Mouse (Mus musculus) midbrain, embryonic 11.5 days (tissue): Measurements from ENCODE around the gene Nupl2. TPM values are rescaled to one million over a fixed set of nuclear protein-coding genes. Genes with fewer than 3 reads are reported as not detected.
A peak's percentile ranks its signal among the peaks of the same experiment; 100 is the strongest.

Experiments
- ATAC-seq: fragments of 200-750 bp; cut with Nextera tagmentation; 2 replicates; pipeline ENCODE4 v1.8.0; 2017; ENCODE audit warnings: moderate TSS enrichment, moderate library complexity; ENCODE audit not compliant: low FRiP score
- DNase-seq: peaks from one replicate; pipeline ENCODE4 v3.0.0; 2015; ENCODE audit warnings: low spot score; ENCODE audit errors: missing footprints
- H3K27ac ChIP-seq: fragments of 300-500 bp; sonication (generic); 2 replicates; pipeline ENCODE4 v1.5.1; 2014; ENCODE audit warnings: low read depth, low read length
- H3K27me3 ChIP-seq: fragments of 300-500 bp; sonication (generic); 2 replicates; pipeline ENCODE4 v1.6.1; 2014; ENCODE audit warnings: mild to moderate bottlenecking, low read length, moderate library complexity, mixed read lengths; ENCODE audit not compliant: control insufficient read depth, insufficient read depth
- H3K36me3 ChIP-seq: fragments of 300-500 bp; sonication (generic); 2 replicates; pipeline ENCODE4 v1.6.1; 2014; ENCODE audit warnings: mild to moderate bottlenecking, low read length, moderate library complexity, mixed read lengths; ENCODE audit not compliant: control insufficient read depth, insufficient read depth
- H3K4me1 ChIP-seq: fragments of 300-500 bp; sonication (generic); 2 replicates; pipeline ENCODE4 v1.6.1; 2014; ENCODE audit warnings: low read length; ENCODE audit not compliant: control insufficient read depth, insufficient read depth
- H3K4me2 ChIP-seq: fragments of 300-500 bp; sonication (generic); 2 replicates; pipeline ENCODE4 v1.6.1; 2014; ENCODE audit warnings: mild to moderate bottlenecking, moderate library complexity
- H3K4me3 ChIP-seq: fragments of 300-500 bp; sonication (generic); 2 replicates; pipeline ENCODE4 v1.5.1; 2014; ENCODE audit warnings: low read depth, low read length
- H3K9ac ChIP-seq: fragments of 300-500 bp; sonication (generic); 2 replicates; pipeline ENCODE4 v1.6.1; 2014; ENCODE audit warnings: low read length
- H3K9me3 ChIP-seq: fragments of 300-500 bp; sonication (generic); 2 replicates; pipeline ENCODE4 v1.6.1; 2016; ENCODE audit warnings: low read length; ENCODE audit not compliant: control insufficient read depth
- WGBS: fragments of 180-500 bp; shearing (Covaris S2); extraction: QIAGEN DNeasy Blood & Tissue Kit; methylation state at CpG from one replicate; pipeline ENCODE4 v1.1.7; 2014; 5-methylcytosine and 5-hydroxymethylcytosine counted together
- polyA plus RNA-seq: library from polyadenylated mRNA; unstranded; fragments of >200 nt; fragmentation: Nextera tagmentation; extraction: Ambion mirVana; gene quantifications from 2 replicates; pipeline ENCODE4 v1.2.1, GENCODE M21; 2014

Nupl2 gene
- 18.3 and 20.6 TPM in 2 replicates for polyA plus RNA-seq

DNA sequence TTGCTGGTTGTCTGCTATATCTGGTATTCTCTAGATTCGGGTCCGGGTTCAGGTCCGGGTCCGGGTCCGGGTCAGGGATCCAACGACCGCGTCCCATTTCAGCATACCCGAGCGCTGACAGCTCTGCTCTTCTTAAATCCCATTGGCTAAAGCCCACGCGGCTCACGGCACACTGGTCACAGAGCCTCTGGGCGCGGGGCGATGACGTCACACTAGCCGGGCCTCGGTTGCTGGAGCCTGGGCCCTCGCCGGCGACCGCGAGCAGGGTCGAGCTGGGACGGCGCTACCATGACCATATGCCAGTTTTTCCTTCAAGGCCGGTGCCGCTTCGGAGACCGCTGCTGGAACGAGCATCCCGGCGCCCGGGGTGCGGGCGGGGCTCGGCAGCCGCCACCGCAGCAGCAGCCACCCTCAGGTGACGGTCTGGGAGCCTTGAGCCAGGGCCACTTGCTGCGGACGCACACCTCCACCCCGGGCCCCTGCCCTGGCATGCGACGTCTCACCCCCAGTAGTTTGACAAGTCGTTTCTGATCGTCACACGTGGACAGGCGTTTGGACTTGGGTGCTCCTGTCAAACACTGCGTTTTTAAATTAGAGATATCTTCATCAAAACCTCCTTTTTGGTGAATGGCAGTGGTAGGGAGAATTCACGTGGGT is at the start of gene Nupl2:
Gene Nupl2, plus strand, starts transcription at position 175 of the 657 bp plus-strand sequence.
- no peaks in the 10 kb centered on the region for H3K36me3 ChIP-seq
- H3K9me3 ChIP-seq, result no peaks in the 10 kb centered on the region
- no peaks in the 10 kb centered on the region for H3K27me3 ChIP-seq
- under 1% methylated on average over 52 of the region's 52 CpGs for WGBS
- peak within 1 kb of the TSS; percentile 71 for H3K4me3 ChIP-seq
- peak; percentile 99 for DNase-seq
- H3K4me2 ChIP-seq, result peak within 1 kb of the TSS; percentile 61
- H3K4me1 ChIP-seq, result no peaks in the 10 kb centered on the region
- 0 out of 2 replicates have a peak within 1 kb of the TSS, but pooled peaks have one; percentile 18 for H3K27ac ChIP-seq
- peak; percentile 99 for ATAC-seq
- peak within 1 kb of the TSS; percentile 84 for H3K9ac ChIP-seq

DNA sequence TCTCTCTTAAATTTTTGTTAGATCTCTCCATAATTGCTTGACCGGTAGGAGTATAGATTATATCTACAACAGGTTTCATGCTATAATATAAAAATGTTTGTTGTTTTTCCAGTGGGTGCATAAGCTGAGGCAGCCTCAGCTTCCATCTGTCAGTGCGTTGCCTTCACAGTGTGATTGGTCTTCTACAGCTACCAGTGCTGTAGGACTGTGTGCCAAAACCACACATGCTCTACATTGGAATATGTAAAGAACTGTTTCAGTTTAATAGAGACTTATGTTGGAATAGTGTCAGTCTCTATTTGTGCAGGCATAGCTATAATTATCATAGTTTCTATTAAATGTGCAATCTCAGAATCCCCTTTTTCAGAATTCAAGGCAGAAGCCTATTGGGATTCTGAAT is 42.5 kb upstream of the Nupl2 start:
- no peaks in the 10 kb centered on the region for H3K27me3 ChIP-seq
- H3K36me3 ChIP-seq, result no peaks in the 10 kb centered on the region
- H3K4me2 ChIP-seq, result no peak overlapping the region
- H3K4me3 ChIP-seq, result no peak overlapping the region
- no peak for ATAC-seq
- H3K9ac ChIP-seq, result no peak overlapping the region
- no peak overlapping the region for H3K27ac ChIP-seq
- DNase-seq, result no peak
- no peaks in the 10 kb centered on the region for H3K9me3 ChIP-seq
- WGBS, result 97% methylated on average over 2 of the region's 2 CpGs
- H3K4me1 ChIP-seq, result peaks cover 19% of the 10 kb centered on the region

DNA sequence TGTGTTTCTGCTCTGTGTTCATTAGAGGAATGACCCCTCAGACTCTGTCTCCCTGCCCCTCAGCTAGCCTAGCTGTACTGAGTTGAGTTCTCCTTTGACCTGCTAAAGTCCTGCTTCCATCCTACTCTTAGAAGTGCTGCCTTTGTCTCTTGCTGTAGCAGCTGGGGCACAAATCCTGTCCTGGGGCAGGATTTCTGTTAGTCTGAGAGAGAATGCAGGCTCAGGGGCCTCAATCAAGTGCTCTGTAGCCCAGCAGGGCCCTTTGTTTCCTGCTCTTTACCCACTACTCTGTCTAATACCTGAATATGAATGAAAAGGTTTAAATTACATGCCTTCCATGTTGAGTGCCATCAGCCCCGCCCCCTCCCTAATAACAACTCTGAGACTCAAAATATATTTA is 40.6 kb upstream of the Nupl2 start:
- peak; percentile 91 for ATAC-seq
- H3K4me2 ChIP-seq, result peak overlapping the region; percentile 14; the same call in 1 of the 2 replicates
- H3K9me3 ChIP-seq, result no peaks in the 10 kb centered on the region
- no peak overlapping the region for H3K4me3 ChIP-seq
- DNase-seq, result peak; percentile 90
- H3K36me3 ChIP-seq, result no peaks in the 10 kb centered on the region
- peak overlapping the region; percentile 96 for H3K27ac ChIP-seq
- peak overlapping the region; percentile 52 for H3K9ac ChIP-seq
- peaks cover 19% of the 10 kb centered on the region for H3K4me1 ChIP-seq
- no peaks in the 10 kb centered on the region for H3K27me3 ChIP-seq
- WGBS, result 23% methylated on average over 1 of the region's 1 CpGs

DNA sequence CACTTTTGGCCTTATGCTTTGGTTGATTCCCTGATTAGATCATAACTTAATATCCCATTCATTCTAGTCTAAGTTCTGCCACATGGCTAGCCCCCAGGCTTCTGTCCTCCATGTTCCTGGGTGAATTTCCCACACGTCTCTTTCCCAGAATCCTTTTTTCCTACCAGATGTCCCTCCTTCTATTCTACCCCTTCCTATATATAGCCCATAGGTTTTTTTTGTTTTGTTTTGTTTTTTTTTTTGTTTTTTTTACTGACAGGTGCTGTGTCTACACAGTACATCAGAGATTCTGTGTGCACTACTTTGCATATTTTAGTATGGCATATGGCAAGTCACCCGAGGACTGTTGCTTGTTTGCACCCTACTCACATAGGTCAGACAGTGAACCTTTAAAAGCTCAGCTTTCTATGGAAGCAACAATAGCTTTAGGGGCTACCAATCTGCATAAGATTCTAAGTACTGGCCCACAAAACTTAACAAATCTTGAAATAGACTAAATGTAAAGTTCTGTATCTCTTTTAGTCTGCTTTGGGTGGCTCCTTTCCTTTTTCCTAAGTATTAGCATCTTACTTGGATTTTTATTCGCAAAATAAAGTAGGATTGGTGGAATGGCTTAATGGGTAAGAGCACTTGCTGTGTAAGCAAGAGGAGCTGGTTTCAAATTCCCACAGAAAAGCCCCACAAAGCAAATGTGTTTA is 40.0 kb upstream of the Nupl2 start:
- ATAC-seq (peak; percentile 73), DNase-seq (peak; percentile 90)
- Histone ChIP-seq H3K4me3 (no peak overlapping the region), H3K36me3 (no peaks in the 10 kb centered on the region), H3K9ac (no peak overlapping the region), H3K27ac (peak overlapping the region; percentile 96), H3K9me3 (no peaks in the 10 kb centered on the region), H3K4me1 (peaks cover 19% of the 10 kb centered on the region), H3K4me2 (peak overlapping the region; percentile 13; the same call in 1 of the 2 replicates), H3K27me3 (no peaks in the 10 kb centered on the region)
- 38% methylated on average over 3 of the region's 3 CpGs for WGBS

DNA sequence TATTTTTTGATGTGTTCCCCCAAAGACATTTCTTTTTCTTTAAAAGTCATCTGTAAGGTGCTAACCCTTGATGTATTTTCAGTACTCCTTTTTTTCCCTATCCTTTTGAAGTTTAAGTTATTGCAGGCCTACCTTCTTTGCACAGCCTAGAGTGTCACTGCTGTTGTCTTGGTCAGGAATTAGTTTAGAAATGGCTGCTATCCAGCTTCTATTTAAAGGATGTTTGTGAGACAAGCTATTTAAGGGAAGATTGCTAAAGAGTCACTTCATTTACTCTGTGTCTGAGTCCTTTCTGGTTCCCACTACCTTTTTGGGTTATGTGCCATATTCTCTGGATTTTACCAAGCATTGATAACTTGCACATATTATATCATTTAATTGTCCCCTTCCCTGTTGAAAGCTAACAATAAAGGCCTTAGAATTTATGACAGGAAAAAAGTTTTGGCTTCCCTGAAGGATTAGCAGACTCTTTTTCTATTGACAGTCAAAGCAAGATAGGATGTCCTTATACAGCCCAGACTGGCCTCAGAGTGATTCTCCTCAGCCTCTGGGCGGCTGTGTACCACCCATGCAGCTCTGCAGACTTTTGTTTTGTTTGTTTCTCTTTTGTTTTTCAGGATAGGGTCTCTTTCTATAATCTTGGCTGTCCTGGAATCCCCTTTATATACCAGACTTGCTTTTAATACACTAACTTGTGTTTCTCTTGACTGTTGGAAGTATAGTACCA is 38.7 kb upstream of the Nupl2 start:
- ATAC-seq (no peak), DNase-seq (no peak)
- H3K4me3 ChIP-seq, result no peak overlapping the region
- H3K27me3 ChIP-seq, result no peaks in the 10 kb centered on the region
- H3K36me3 ChIP-seq, result peaks cover 2% of the 10 kb centered on the region; the same call in 1 of the 2 replicates
- H3K9ac ChIP-seq, result no peak overlapping the region
- WGBS, result 42% methylated on average over 1 of the region's 1 CpGs
- peaks cover 19% of the 10 kb centered on the region for H3K4me1 ChIP-seq
- no peak overlapping the region for H3K4me2 ChIP-seq
- H3K9me3 ChIP-seq, result no peaks in the 10 kb centered on the region
- H3K27ac ChIP-seq, result no peak overlapping the region

DNA sequence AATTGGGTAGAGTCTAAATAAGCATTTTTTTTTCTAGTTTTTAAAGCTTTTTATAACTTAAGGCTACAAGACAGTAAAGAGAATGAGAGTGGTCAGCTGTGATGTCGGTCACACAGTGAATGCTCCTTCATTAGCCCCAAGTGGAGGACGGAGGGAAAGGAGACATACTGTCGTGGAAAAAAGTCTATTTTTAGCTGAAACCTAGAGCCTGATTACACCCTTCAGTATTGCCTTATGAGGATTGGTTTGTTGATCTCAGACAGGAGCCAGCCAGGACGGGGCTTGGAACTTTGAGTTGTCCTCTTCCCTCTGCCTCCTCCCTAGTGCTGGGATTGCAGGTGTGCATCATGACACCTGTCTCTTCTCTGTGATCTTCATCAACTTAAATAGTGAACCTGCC is 37.8 kb upstream of the Nupl2 start:
- Histone ChIP-seq H3K36me3 (peaks cover 2% of the 10 kb centered on the region; the same call in 1 of the 2 replicates), H3K4me2 (no peak overlapping the region), H3K27me3 (no peaks in the 10 kb centered on the region), H3K4me3 (no peak overlapping the region), H3K9ac (no peak overlapping the region), H3K4me1 (peaks cover 19% of the 10 kb centered on the region), H3K27ac (no peak overlapping the region), H3K9me3 (no peaks in the 10 kb centered on the region)
- ATAC-seq (no peak), DNase-seq (no peak)
- WGBS, result 84% methylated on average over 4 of the region's 4 CpGs

DNA sequence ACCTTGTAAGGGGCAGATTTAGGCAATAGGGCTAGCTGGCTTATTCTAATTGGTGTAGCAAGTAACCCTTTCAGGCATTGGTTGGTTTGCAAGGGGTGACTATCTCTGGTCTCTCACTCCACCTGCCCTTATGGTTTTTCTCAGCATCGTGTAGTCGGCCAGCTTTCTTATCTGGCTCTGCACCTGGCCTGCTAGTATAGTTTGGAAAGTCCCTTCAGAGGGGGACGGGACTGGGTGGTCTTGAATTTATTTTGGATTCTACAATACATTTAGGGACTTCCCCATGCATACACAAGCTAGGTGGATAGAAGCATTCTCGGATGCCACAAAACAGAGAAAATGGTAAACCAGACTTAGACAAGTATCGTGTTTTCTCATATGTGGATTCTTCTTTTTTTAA is 17.8 kb upstream of the Nupl2 start:
- ATAC-seq (no peak), DNase-seq (no peak)
- Histone ChIP-seq H3K36me3 (peaks cover 20% of the 10 kb centered on the region; the same call in 1 of the 2 replicates), H3K27ac (no peak overlapping the region), H3K4me3 (no peak overlapping the region), H3K4me2 (no peak overlapping the region), H3K9ac (no peak overlapping the region), H3K4me1 (no peaks in the 10 kb centered on the region), H3K27me3 (no peaks in the 10 kb centered on the region), H3K9me3 (no peaks in the 10 kb centered on the region)
- 91% methylated on average over 5 of the region's 5 CpGs for WGBS

DNA sequence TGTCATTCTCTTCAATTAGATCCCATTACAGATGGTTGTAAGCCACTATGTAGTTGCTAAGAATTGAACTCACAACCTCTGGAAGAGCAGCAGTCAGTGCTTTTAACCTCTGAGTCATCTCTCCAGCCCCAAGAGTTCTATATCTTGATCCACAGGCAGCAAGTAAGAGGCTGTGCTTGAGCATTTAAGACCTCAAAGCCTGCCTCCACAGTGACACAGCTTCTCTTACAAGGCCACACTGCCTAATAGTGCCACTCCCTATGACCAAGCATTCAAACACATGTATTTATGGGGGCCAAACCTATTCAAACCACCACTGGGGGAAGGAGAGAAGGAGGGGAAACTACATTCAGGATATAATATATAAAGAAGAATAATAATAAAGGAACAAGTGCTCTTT is 12.6 kb upstream of the Nupl2 start:
- Histone ChIP-seq H3K4me3 (no peak overlapping the region), H3K36me3 (no peaks in the 10 kb centered on the region), H3K4me1 (no peaks in the 10 kb centered on the region), H3K9me3 (no peaks in the 10 kb centered on the region), H3K27ac (no peak overlapping the region), H3K9ac (no peak overlapping the region), H3K27me3 (no peaks in the 10 kb centered on the region), H3K4me2 (no peak overlapping the region)
- no peak for DNase-seq
- ATAC-seq, result no peak

DNA sequence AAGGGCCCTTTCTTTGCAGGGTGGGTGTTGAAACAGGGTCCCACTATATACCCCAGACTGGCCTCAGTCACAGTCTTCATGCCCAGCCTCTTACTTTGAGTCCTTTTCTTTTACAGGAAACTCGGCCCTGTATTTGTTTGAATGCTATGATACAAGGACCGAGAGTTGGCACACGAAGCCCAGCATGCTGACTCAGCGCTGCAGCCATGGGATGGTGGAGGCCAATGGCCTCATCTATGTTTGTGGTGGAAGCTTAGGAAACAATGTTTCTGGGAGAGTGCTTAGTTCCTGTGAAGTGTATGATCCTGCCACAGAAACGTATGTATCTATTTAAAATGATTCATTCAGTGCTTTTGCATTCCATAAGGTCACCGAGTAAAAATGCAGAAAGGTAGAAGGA is 8.0 kb upstream of the Nupl2 start:
- H3K4me3 ChIP-seq, result no peak overlapping the region
- H3K27me3 ChIP-seq, result no peaks in the 10 kb centered on the region
- H3K9me3 ChIP-seq, result no peaks in the 10 kb centered on the region
- peak; percentile 33 for DNase-seq
- no peaks in the 10 kb centered on the region for H3K36me3 ChIP-seq
- no peaks in the 10 kb centered on the region for H3K4me1 ChIP-seq
- no peak for ATAC-seq
- H3K9ac ChIP-seq, result no peak overlapping the region
- no peak overlapping the region for H3K27ac ChIP-seq
- no peak overlapping the region for H3K4me2 ChIP-seq
- 95% methylated on average over 6 of the region's 6 CpGs for WGBS
